In genomic region chr6:52486146-52486545, GRCm38 (mm10) we compare ENCODE assay signal across 11 mouse cellular contexts.
DNase-seq lines count a peak whose midpoint lies in the region; ATAC-seq and TF ChIP-seq lines count a peak whose summit lies in the region.
"Had no signal": no experiment of that assay in that cellular context is flagged by ENCODE, and none has a peak within 500 bp of the region (broad histone marks: within the 10 kb centered on the region; RNA-seq: fewer than 3 reads in every experiment).

No protein-coding gene starts in this region.

- no peak for DNase-seq in gastrocnemius, adult 2 months
- DNase-seq in gastrocnemius, postnatal 4 days (ENCODE audit: low spot score in 2 of 2) = no peak
- no peak for DNase-seq in lung, adult 18-20 months
- DNase-seq in embryo, embryonic 11 days = no peak
- DNase-seq in retina, embryonic 14.5 days (ENCODE audit: low spot score) = no peak
- DNase-seq: right cerebral cortex, postnatal 14 days; thymus, adult 18-20 months had no signal

- no peaks in the 10 kb centered on the region for H3K4me1 ChIP-seq in lung, embryonic 15.5 days
- H3K4me1 ChIP-seq in intestine, embryonic 16.5 days (ENCODE audit: control insufficient read depth, insufficient read depth, low read length) = peaks cover 17% of the 10 kb centered on the region
- H3K4me1 ChIP-seq in stomach, embryonic 15.5 days = no peaks in the 10 kb centered on the region

- H3K4me2 ChIP-seq in lung, embryonic 15.5 days = no peak overlapping the region
- peak overlapping the region; percentile 18; the same call in 1 of the 2 replicates for H3K4me2 ChIP-seq in intestine, embryonic 16.5 days (ENCODE audit: low read depth, low read length)
- no peak overlapping the region for H3K4me2 ChIP-seq in stomach, embryonic 15.5 days

- H3K9ac ChIP-seq in lung, embryonic 15.5 days = no peak overlapping the region
- H3K9ac ChIP-seq in intestine, embryonic 16.5 days (ENCODE audit: low read depth, low read length) = peak overlapping the region; percentile 13; the same call in 1 of the 2 replicates
- no peak overlapping the region for H3K9ac ChIP-seq in stomach, embryonic 15.5 days

- no peak for TF ChIP-seq CTCF in gastrocnemius, adult 2 months (IDR thresholded peaks at IDR 0.05)

- no peak overlapping the region for H3K4me3 ChIP-seq in gastrocnemius, adult 2 months
- H3K4me3 ChIP-seq in lung, embryonic 15.5 days = no peak overlapping the region
- H3K4me3 ChIP-seq in intestine, embryonic 16.5 days (ENCODE audit: low read length) = no peak overlapping the region
- no peak overlapping the region for H3K4me3 ChIP-seq in stomach, embryonic 15.5 days (replicated peaks)

- 51% methylated on average over 9 of the region's 9 CpGs for WGBS in lung, embryonic 15.5 days
- WGBS in intestine, embryonic 16.5 days = 64% methylated on average over 9 of the region's 9 CpGs
- 63% methylated on average over 9 of the region's 9 CpGs for WGBS in stomach, embryonic 15.5 days

- intact Hi-C loops in gastrocnemius, adult 2 months (cut with DNase I) = no loop called here

- H3K27ac ChIP-seq in gastrocnemius, adult 2 months = peak overlapping the region; percentile 79
- peak overlapping the region; percentile 30 for H3K27ac ChIP-seq in lung, embryonic 15.5 days
- peak overlapping the region; percentile 72 for H3K27ac ChIP-seq in intestine, embryonic 16.5 days (ENCODE audit: low read length)
- peak overlapping the region; percentile 63; the same call in 1 of the 2 replicates for H3K27ac ChIP-seq in stomach, embryonic 15.5 days

- H3K27me3 ChIP-seq in lung, embryonic 15.5 days = no peaks in the 10 kb centered on the region
- H3K27me3 ChIP-seq in intestine, embryonic 16.5 days (replicated peaks; ENCODE audit: control insufficient read depth, insufficient read depth, low read length) = 0 out of 2 replicates have a peak, but pooled peaks cover 3% of the 10 kb centered on the region
- H3K27me3 ChIP-seq in stomach, embryonic 15.5 days (replicated peaks) = no peaks in the 10 kb centered on the region

- H3K36me3 ChIP-seq in lung, embryonic 15.5 days = no peaks in the 10 kb centered on the region
- H3K36me3 ChIP-seq in intestine, embryonic 16.5 days (ENCODE audit: control insufficient read depth, insufficient read depth, low read length) = no peaks in the 10 kb centered on the region
- no peaks in the 10 kb centered on the region for H3K36me3 ChIP-seq in stomach, embryonic 15.5 days

- H3K9me3 ChIP-seq in lung, embryonic 15.5 days = no peaks in the 10 kb centered on the region
- no peaks in the 10 kb centered on the region for H3K9me3 ChIP-seq in intestine, embryonic 16.5 days (ENCODE audit: control insufficient read depth, low read length)
- H3K9me3 ChIP-seq in stomach, embryonic 15.5 days = no peaks in the 10 kb centered on the region

- no peak for ATAC-seq in lung, embryonic 15.5 days (ENCODE audit: borderline replicate concordance, extremely low read depth, low FRiP score, low TSS enrichment)
- peak; percentile 7; the same call in 1 of the 2 replicates for ATAC-seq in intestine, embryonic 16.5 days
- no peak for ATAC-seq in stomach, embryonic 15.5 days (ENCODE audit: insufficient read depth, low FRiP score, low read depth)
- ATAC-seq: forebrain, embryonic 14.5 days had no signal
